Mouse (Mus musculus): Measurements from ENCODE around the gene Gp1bb. TPM values are rescaled to one million over a fixed set of nuclear protein-coding genes. Genes with fewer than 3 reads are reported as not detected.

Gene Gp1bb
- total and polyA plus RNA-seq, 3 experiments: not detected

GRCm38 (mm10) chr16:18620201-18620600 lies 2.0 kb downstream of the Gp1bb start:
- H3K27me3 ChIP-seq (replicated peaks): peaks cover 62% of the 10 kb centered on the region
- in situ Hi-C loops (cut with MboI; ENCODE audit: low pct_ligation_motif_present, low pct_unique_long_range_greater_than_20kb, low sequenced_read_pairs) (loop anchor here (5.0 kb wide), 1 partner anchor 268 kb away; no protein-coding TSS in a partner anchor), dilution Hi-C loops (cut with MboI; ENCODE audit: extremely low pct_ligation_motif_present, extremely low pct_unique_long_range_greater_than_20kb, low sequenced_read_pairs) (no loop called here)

DNA sequence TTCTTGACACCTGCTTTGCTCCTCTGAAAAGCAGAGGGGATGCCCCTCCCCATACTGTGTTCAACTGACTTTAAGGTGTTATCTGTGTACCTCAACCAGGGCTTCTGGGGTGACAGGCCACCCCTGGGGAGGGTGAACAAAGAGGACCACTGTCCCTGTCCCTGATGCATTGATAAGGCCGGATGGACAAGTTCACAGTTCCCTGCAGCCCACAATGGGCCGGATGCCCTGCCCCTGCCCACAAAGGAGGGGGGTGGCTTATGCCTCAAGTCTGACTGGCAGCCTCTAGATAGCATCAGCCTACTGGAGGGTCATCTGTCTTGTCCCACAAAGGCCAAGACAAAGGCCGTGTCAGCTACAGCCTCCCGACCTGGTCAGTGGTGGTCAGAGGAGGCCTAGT lies 3.1 kb downstream of the Gp1bb start:
- Histone ChIP-seq H3K4me1 (ENCODE audit: control insufficient read depth in 1 of 2, insufficient read depth in 2 of 2) (peaks cover 6 to 21% of the 10 kb centered on the region in 2 experiments), H3K27me3 (replicated peaks) (peaks cover 59% of the 10 kb centered on the region), H3K36me3 (replicated peaks in 1 of 2; ENCODE audit: control insufficient read depth in 1 of 2, insufficient read depth in 1 of 2, low read length in 1 of 2) (no peaks in the 10 kb centered on the region), H3K79me2 (replicated peaks; ENCODE audit: control insufficient read depth, extremely low read depth, insufficient read depth, poor library complexity, severe bottlenecking) (no peaks in the 10 kb centered on the region), H3K4me3 (replicated peaks in 1 of 3; ENCODE audit: low read depth in 2 of 3, low read length in 2 of 3, poor library complexity in 1 of 3) (no peak overlapping the region), H3K9me3 (replicated peaks; ENCODE audit: low read length) (peaks cover 11% of the 10 kb centered on the region), H3K9ac (ENCODE audit: insufficient read depth, low read depth) (no peak overlapping the region), H3K27ac (ENCODE audit: insufficient read depth, low read depth) (no peak overlapping the region), H3K4me2 (ENCODE audit: insufficient read depth, low read depth, poor library complexity, severe bottlenecking) (no peak overlapping the region)
- TF ChIP-seq RAD21 (IDR thresholded peaks at IDR 0.05; ENCODE audit: low read depth, low read length): no peak
- TF ChIP-seq CHD2 (IDR thresholded peaks at IDR 0.05; ENCODE audit: low read length): no peak
- no peak for TF ChIP-seq HCFC1 (IDR thresholded peaks at IDR 0.05; ENCODE audit: low read depth, low read length)
- TF ChIP-seq RCOR1 (conservative IDR thresholded peaks at IDR 0.05; ENCODE audit: low read depth, low read length): no peak
- no peak for TF ChIP-seq CHD1 (IDR thresholded peaks at IDR 0.05; ENCODE audit: low read depth, low read length)
- no peak for TF ChIP-seq GABPA (IDR thresholded peaks at IDR 0.05; ENCODE audit: insufficient replicate concordance, low read depth, low read length)
- no peak for TF ChIP-seq TCF12 (IDR thresholded peaks at IDR 0.05; ENCODE audit: low read depth, low read length)
- TF ChIP-seq E2F4 (IDR thresholded peaks at IDR 0.05; ENCODE audit: insufficient replicate concordance, low read depth, low read length): no peak
- TF ChIP-seq ZC3H11A (IDR thresholded peaks at IDR 0.05; ENCODE audit: low read depth, low read length): no peak
- no peak for TF ChIP-seq ZMIZ1 (IDR thresholded peaks at IDR 0.05; ENCODE audit: low read depth, low read length)
- TF ChIP-seq NELFE (IDR thresholded peaks at IDR 0.05; ENCODE audit: low read depth, low read length): no peak
- no peak for TF ChIP-seq TBP (conservative IDR thresholded peaks at IDR 0.05; ENCODE audit: low read depth, low read length)
- no peak for TF ChIP-seq CTCF (conservative IDR thresholded peaks at IDR 0.05 in 1 of 2, IDR thresholded peaks at IDR 0.05 in 1 of 2; ENCODE audit: low read depth in 2 of 2, low read length in 2 of 2)
- TF ChIP-seq JUN (IDR thresholded peaks at IDR 0.05; ENCODE audit: insufficient read depth, low read depth, low read length): no peak
- TF ChIP-seq MXI1 (IDR thresholded peaks at IDR 0.05; ENCODE audit: low read depth, low read length): no peak
- no peak for TF ChIP-seq SMC3 (IDR thresholded peaks at IDR 0.05; ENCODE audit: low read depth, low read length)
- TF ChIP-seq PAX5 (IDR thresholded peaks at IDR 0.05; ENCODE audit: low read length): no peak
- no peak for TF ChIP-seq ELF1 (IDR thresholded peaks at IDR 0.05; ENCODE audit: low read depth, low read length)
- no peak for TF ChIP-seq MAX (IDR thresholded peaks at IDR 0.05; ENCODE audit: low read length)
- DNase-seq (ENCODE audit: extremely low read depth): no peak
- dilution Hi-C loops (cut with MboI; ENCODE audit: extremely low pct_ligation_motif_present, extremely low pct_unique_long_range_greater_than_20kb, low sequenced_read_pairs) (no loop called here), in situ Hi-C loops (cut with MboI; ENCODE audit: low pct_ligation_motif_present, low pct_unique_long_range_greater_than_20kb, low sequenced_read_pairs) (no loop called here)

More at GRCm38 (mm10) chr16:18620201-18620600, 2.0 kb downstream of the Gp1bb start:
- H3K27ac ChIP-seq (ENCODE audit: insufficient read depth, low read depth): no peak overlapping the region
- H3K79me2 ChIP-seq (replicated peaks; ENCODE audit: control insufficient read depth, extremely low read depth, insufficient read depth, poor library complexity, severe bottlenecking): no peaks in the 10 kb centered on the region
- peaks cover 6 to 21% of the 10 kb centered on the region in 2 experiments for H3K4me1 ChIP-seq (ENCODE audit: control insufficient read depth in 1 of 2, insufficient read depth in 2 of 2)
- no peak overlapping the region for H3K9ac ChIP-seq (ENCODE audit: insufficient read depth, low read depth)
- no peak for DNase-seq (ENCODE audit: extremely low read depth)
- H3K4me3 ChIP-seq (replicated peaks in 1 of 3; ENCODE audit: low read depth in 2 of 3, low read length in 2 of 3, poor library complexity in 1 of 3): no peak overlapping the region
- H3K36me3 ChIP-seq (replicated peaks in 1 of 2; ENCODE audit: control insufficient read depth in 1 of 2, insufficient read depth in 1 of 2, low read length in 1 of 2): no peaks in the 10 kb centered on the region
- peaks cover 11% of the 10 kb centered on the region for H3K9me3 ChIP-seq (replicated peaks; ENCODE audit: low read length)
- H3K4me2 ChIP-seq (ENCODE audit: insufficient read depth, low read depth, poor library complexity, severe bottlenecking): no peak overlapping the region
- TF ChIP-seq MAZ (IDR thresholded peaks at IDR 0.05; ENCODE audit: low read depth, low read length): no peak
- TF ChIP-seq USF2 (conservative IDR thresholded peaks at IDR 0.05; ENCODE audit: low read depth, low read length): no peak
- no peak for TF ChIP-seq UBTF (IDR thresholded peaks at IDR 0.05; ENCODE audit: low read depth, low read length)
- TF ChIP-seq EP300 (IDR thresholded peaks at IDR 0.05; ENCODE audit: low read length): no peak
- TF ChIP-seq SMC3 (IDR thresholded peaks at IDR 0.05; ENCODE audit: low read depth, low read length): no peak
- TF ChIP-seq JUN (IDR thresholded peaks at IDR 0.05; ENCODE audit: insufficient read depth, low read depth, low read length): no peak
- no peak for TF ChIP-seq MYC (IDR thresholded peaks at IDR 0.05; ENCODE audit: low read depth, low read length)
- no peak for TF ChIP-seq ETS1 (conservative IDR thresholded peaks at IDR 0.05; ENCODE audit: low read depth, low read length)
- TF ChIP-seq RAD21 (IDR thresholded peaks at IDR 0.05; ENCODE audit: low read depth, low read length): no peak
- TF ChIP-seq POLR2A (IDR thresholded peaks at IDR 0.05; ENCODE audit: low read depth, low read length): no peak
- no peak for TF ChIP-seq POLR2AphosphoS2 (IDR thresholded peaks at IDR 0.05; ENCODE audit: low read depth, low read length)
- no peak for TF ChIP-seq MXI1 (IDR thresholded peaks at IDR 0.05; ENCODE audit: low read depth, low read length)
- no peak for TF ChIP-seq KAT2A (IDR thresholded peaks at IDR 0.05; ENCODE audit: insufficient replicate concordance, low read length)
- TF ChIP-seq NELFE (IDR thresholded peaks at IDR 0.05; ENCODE audit: low read depth, low read length): no peak
- TF ChIP-seq ZNF384 (IDR thresholded peaks at IDR 0.05; ENCODE audit: low read depth, low read length): no peak

All from CH12.LX (cell line).